Mouse (Mus musculus): ENCODE results near the gene Cmip.

GRCm38 (mm10) chr8:117320616-117321015 lies 63.8 kb downstream of the Cmip start:
- no peak for TF ChIP-seq POLR2A (IDR thresholded peaks at IDR 0.05; ENCODE audit: borderline replicate concordance, insufficient read depth, low read length)
- no peak for TF ChIP-seq CTCF (IDR thresholded peaks at IDR 0.05; ENCODE audit: borderline replicate concordance, insufficient read depth, low read depth, low read length)

All from cerebellum, adult 2 months (tissue).